Mouse (Mus musculus) spleen, adult 2 months (tissue): ENCODE results near the gene Arel1. TPM values are rescaled to one million over a fixed set of nuclear protein-coding genes. Genes with fewer than 3 reads are reported as not detected.

Experiments
- DNase-seq, 2 experiments: peaks; one replicate each; pipeline versions ENCODE4 v3.0.0 to v3.0.0-alpha.2; 2012 to 2021; ENCODE audit warnings: low spot score in 2 of 2, low read depth in 1 of 2
- H3K27ac ChIP-seq: fragments of 200-500 bp; 2 replicates; pipeline ENCODE4 v1.5.1; 2012; ENCODE audit warnings: low read length, inconsistent platforms; ENCODE audit not compliant: insufficient read depth
- H3K27me3 ChIP-seq: fragments of 200-500 bp; 2 replicates; pipeline ENCODE4 v1.6.1; 2012; ENCODE audit warnings: mild to moderate bottlenecking, moderate library complexity, low read length, inconsistent platforms; ENCODE audit not compliant: control insufficient read depth, insufficient read depth
- H3K36me3 ChIP-seq: fragments of 200-500 bp; 2 replicates; pipeline ENCODE4 v1.6.1; 2012; ENCODE audit warnings: mild to moderate bottlenecking, low read length, inconsistent platforms; ENCODE audit not compliant: control insufficient read depth, insufficient read depth
- H3K4me1 ChIP-seq: fragments of 200-500 bp; 2 replicates; pipeline ENCODE4 v1.6.1; 2011; ENCODE audit warnings: inconsistent platforms; ENCODE audit not compliant: control insufficient read depth, insufficient read depth, insufficient read length
- H3K4me3 ChIP-seq: fragments of 200-500 bp; 2 replicates; pipeline ENCODE4 v1.5.1; 2011; ENCODE audit warnings: mild to moderate bottlenecking, inconsistent platforms; ENCODE audit not compliant: insufficient read depth, insufficient read length; ENCODE audit errors: extremely low read depth
- CTCF ChIP-seq: fragments of 200-500 bp; IDR thresholded peaks from 2 replicates; pipeline ENCODE4 v1.5.1; 2011; ENCODE audit warnings: mild to moderate bottlenecking, inconsistent platforms; ENCODE audit not compliant: insufficient read depth, insufficient read length, insufficient replicate concordance; ENCODE audit errors: extremely low read depth
- POLR2A ChIP-seq: fragments of 200-500 bp; IDR thresholded peaks from 2 replicates; pipeline ENCODE4 v1.6.1; 2011; ENCODE audit warnings: low read depth, low read length, inconsistent platforms
- WGBS: fragments of 180-500 bp; shearing (Covaris S2); methylation state at CpG from one replicate; pipeline ENCODE4 v1.1.7; 2018; 5-methylcytosine and 5-hydroxymethylcytosine counted together
- polyA plus RNA-seq: library from polyadenylated mRNA; depleted of rRNA; stranded (reverse); fragments of >200 nt; gene quantifications from 2 replicates; pipeline ENCODE4 v1.2.3, GENCODE M21; 2012

Arel1 gene
- polyA plus RNA-seq, 1 experiment = 24.6 TPM

DNA sequence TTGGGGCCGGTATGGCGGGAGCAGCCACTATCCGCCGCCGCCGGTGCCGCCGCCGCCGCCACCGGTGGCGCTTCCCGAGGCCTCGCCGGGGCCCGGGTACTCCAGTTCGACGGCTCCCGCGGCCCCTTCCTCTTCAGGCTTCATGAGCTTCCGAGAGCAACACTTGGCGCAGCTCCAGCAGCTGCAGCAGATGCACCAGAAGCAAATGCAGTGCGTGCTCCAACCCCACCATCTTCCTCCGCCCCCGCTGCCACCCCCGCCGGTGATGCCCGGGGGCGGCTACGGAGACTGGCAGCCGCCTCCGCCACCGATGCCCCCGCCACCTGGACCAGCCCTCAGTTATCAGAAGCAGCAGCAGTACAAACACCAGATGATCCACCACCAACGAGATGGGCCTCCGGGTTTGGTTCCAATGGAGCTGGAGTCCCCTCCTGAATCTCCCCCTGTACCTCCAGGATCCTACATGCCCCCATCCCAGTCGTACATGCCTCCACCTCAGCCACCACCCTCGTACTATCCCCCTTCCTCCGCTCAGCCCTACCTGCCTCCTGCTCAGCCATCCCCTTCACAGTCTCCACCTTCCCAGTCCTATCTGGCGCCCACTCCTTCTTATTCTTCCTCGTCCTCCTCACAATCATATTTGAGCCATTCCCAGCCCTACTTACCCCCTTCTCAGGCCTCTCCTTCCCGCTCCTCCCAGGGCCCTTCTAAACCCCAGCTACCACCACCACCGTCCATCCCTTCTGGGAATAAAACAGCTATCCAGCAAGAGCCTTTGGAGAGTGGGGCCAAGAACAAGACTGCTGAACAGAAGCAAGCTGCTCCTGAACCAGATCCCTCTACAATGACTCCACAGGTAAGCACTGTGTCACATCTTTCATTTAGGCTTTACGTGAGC is 26.1 kb upstream of the Arel1 start:
- H3K4me3 ChIP-seq = peak overlapping the region; percentile 66
- H3K27me3 ChIP-seq = no peaks in the 10 kb centered on the region
- WGBS = 1% methylated on average over 31 of the region's 44 CpGs
- TF ChIP-seq POLR2A = no peak
- TF ChIP-seq CTCF = no peak
- DNase-seq = peak; percentile 19 to 39
- H3K36me3 ChIP-seq = no peaks in the 10 kb centered on the region; the same call in 1 of the 2 replicates
- peak overlapping the region; percentile 58 for H3K27ac ChIP-seq
- peaks cover 9% of the 10 kb centered on the region; the same call in 1 of the 2 replicates for H3K4me1 ChIP-seq

DNA sequence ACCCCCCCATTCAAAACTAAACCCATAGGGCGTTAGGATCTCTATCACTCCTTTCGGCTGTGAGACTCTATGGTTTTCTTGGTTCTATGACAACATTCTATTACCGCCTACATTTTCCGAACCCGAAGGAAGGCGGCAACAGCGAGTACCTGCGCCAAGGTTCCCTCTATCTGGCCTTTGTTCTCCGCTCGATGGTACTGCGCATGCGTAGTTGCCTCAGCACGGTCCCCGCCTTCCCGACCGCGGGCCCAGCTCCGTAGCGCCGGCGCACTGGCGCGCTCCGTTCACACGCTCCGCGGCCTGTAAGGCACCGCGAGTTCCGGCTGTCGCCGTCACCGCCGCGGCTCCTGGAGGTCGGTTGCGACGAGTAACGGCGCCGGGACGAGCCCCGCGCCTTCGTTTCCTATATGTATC is 25.4 kb upstream of the Arel1 start, which contains the start of gene Ylpm1:
Gene Ylpm1 (plus strand): TSS at position 239 of the 414 bp plus-strand sequence.
- peak; percentile 92 for TF ChIP-seq POLR2A
- peak; percentile 22; the same call in 1 of the 2 replicates for TF ChIP-seq CTCF
- Histone ChIP-seq H3K27ac (peak within 1 kb of the TSS; percentile 58), H3K4me1 (peaks cover 9% of the 10 kb centered on the region; the same call in 1 of the 2 replicates), H3K36me3 (no peaks in the 10 kb centered on the region; the same call in 1 of the 2 replicates), H3K4me3 (peak within 1 kb of the TSS; percentile 66), H3K27me3 (no peaks in the 10 kb centered on the region)
- peak; percentile 93 to 97 for DNase-seq
- WGBS = under 1% methylated on average over 45 of the region's 45 CpGs

DNA sequence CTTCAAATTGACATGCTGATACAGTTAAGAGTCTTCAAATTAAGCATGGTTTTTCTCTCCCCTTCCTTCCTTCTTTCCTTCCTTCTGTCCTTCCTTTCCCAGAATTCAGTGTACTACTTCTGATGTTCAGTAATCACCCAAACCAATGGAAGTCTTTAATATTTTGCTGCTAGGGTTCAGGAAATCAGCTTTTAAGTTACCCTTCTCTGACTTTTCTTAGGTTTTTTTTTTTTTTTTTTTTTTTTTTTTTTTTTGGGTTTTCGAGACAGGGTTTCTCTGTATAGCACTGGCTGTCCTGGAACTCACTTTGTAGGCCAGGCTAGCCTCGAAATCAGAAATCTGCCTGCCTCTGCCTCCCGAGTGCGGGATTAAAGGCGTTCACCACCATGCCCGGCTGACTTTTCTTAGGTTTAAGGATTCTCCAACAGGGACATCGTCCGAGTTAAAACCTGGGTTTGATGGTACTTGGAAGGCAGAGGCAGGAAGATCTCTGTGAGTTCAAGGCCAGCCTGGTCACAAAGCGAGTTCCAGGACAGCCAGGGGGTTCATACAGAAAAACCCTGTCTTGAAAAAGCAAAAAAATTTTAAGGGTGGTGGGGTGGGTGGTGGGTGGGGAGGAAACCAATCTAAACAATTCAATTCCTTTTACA is 24.5 kb upstream of the Arel1 start:
- peaks cover 9% of the 10 kb centered on the region; the same call in 1 of the 2 replicates for H3K4me1 ChIP-seq
- H3K27ac ChIP-seq = no peak overlapping the region
- TF ChIP-seq CTCF (no peak), POLR2A (no peak)
- no peak overlapping the region for H3K4me3 ChIP-seq
- H3K36me3 ChIP-seq = no peaks in the 10 kb centered on the region
- H3K27me3 ChIP-seq = no peaks in the 10 kb centered on the region
- 94% methylated on average over 9 of the region's 9 CpGs for WGBS
- no peak for DNase-seq

DNA sequence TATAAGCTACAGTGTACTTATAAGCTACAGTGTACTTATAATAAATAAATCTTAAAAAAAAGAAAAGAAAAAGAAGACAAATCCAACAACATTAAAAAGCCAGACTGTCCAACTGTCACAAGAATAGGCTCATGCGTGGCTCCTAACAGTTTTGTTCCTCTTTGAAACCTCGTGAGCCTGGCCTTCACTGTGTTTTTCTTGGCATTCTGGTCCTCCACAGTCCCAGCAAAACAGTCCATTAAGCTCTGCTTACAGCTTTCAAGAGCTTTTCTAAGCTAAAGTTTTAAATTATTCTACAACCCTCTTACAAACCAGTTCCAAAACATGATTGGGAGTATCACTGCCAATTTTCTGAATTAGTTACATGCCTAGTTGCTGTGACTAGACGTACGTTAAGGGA is 18.8 kb upstream of the Arel1 start:
- TF ChIP-seq CTCF = no peak
- TF ChIP-seq POLR2A = no peak
- DNase-seq = no peak
- Histone ChIP-seq H3K4me3 (no peak overlapping the region), H3K27me3 (no peaks in the 10 kb centered on the region), H3K27ac (no peak overlapping the region), H3K36me3 (no peaks in the 10 kb centered on the region), H3K4me1 (no peaks in the 10 kb centered on the region)
- WGBS = 79% methylated on average over 4 of the region's 4 CpGs

DNA sequence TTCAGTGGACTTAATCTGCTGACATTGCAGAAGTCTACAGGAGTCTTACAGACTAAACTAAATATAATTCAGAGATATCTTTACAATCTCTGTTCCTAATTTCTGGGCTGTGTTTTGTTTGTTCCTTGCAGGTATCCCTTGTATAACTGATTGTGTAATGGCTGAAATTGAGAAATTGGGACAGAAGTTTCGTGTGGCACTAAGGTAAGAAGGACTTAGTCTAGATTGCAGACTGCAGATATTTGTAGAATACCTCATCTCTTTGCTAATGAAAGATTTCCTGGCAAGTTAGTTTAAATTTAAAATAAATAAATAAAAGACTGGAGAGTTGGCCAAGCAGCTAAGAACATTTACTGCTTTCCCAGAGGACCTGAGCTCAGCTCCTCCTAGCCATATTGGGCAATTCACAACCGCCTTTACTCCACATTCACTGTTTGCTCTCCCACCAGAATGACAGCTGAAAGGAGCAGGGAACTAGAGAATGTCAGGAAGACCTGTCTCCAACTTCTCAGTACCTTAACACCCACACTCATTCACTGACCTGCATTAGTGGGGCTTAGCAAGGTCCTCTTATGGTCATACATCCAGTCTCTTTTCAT is 8.7 kb upstream of the Arel1 start:
- Histone ChIP-seq H3K4me3 (no peak overlapping the region), H3K27ac (no peak overlapping the region), H3K4me1 (no peaks in the 10 kb centered on the region), H3K27me3 (no peaks in the 10 kb centered on the region), H3K36me3 (peaks cover 46% of the 10 kb centered on the region)
- WGBS = 94% methylated on average over 2 of the region's 2 CpGs
- DNase-seq = no peak
- TF ChIP-seq POLR2A = no peak
- no peak for TF ChIP-seq CTCF

DNA sequence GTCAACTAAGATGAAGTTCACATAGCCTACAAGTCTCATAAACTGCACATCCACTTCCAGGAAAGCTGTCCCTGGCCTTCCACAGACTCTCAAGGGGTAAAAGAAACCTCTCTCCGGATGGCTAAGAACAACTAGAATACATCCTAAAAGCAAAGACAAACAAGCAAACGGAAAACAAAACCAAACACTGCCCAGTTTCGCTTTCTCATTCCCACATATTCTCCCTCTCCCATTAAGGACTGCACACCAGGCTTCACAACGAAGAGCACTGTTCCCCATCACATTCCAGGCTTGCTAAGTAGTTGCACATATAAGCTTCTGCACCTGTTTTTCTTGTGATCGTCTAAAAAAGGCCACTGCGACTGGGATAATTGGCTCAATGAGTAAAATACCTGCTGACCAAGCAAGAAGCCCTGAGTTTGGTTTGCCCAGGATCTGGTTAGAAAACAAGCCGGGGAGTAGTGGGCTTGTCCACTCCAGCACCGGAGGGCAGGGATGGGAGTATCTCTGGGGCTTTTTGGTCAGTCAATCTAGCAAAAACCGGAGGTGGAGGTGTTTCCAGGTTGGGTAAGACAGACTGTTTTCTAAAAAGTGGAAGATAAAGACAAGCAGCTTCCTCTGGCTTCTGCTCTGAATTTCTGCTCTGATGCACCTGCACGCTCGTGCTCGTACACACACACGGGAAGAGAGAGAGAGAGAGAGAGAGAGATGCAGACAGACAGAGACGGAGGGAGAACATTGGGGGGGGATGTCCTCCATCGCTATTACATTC is 858 bp downstream of the Arel1 start:
- Histone ChIP-seq H3K4me3 (peak overlapping the region; percentile 95), H3K27ac (peak overlapping the region; percentile 77; the same call in 1 of the 2 replicates), H3K27me3 (no peaks in the 10 kb centered on the region), H3K4me1 (peaks cover 9% of the 10 kb centered on the region), H3K36me3 (peaks cover 10% of the 10 kb centered on the region; the same call in 1 of the 2 replicates)
- no peak for DNase-seq
- TF ChIP-seq POLR2A (no peak), CTCF (no peak)
- 17% methylated on average over 15 of the region's 15 CpGs for WGBS
